Mouse (Mus musculus) ES-E14 (cell line): ENCODE results near the gene Abhd17b. TPM values are rescaled to one million over a fixed set of nuclear protein-coding genes. Genes with fewer than 3 reads are reported as not detected.
A peak's percentile ranks its signal among the peaks of the same experiment; 100 is the strongest.

Source experiments
- DNase-seq: peaks from one replicate; pipeline ENCODE4 v3.0.0-alpha.2; 2013; ENCODE audit warnings: low read depth, low spot score
- H3K27ac ChIP-seq: 2 replicates; pipeline ENCODE4 v1.5.1; 2012; ENCODE audit warnings: low read depth, mild to moderate bottlenecking, low read length, moderate library complexity, mixed read lengths; ENCODE audit not compliant: poor library complexity, insufficient read depth, severe bottlenecking
- H3K36me3 ChIP-seq: 2 replicates; pipeline ENCODE4 v1.6.1; 2012; ENCODE audit warnings: mild to moderate bottlenecking, low read length, moderate library complexity, mixed read lengths; ENCODE audit not compliant: control insufficient read depth, poor library complexity, insufficient read depth, severe bottlenecking
- H3K4me1 ChIP-seq, 2 experiments: fragments of 150-350 bp in 1 of 2; sonication (generic) in 1 of 2; 2 replicates each; pipeline ENCODE4 v1.6.1; 2012; ENCODE audit warnings: low read length in 2 of 2, mild to moderate bottlenecking in 1 of 2, mixed read lengths in 1 of 2; ENCODE audit not compliant: control insufficient read depth in 2 of 2, insufficient read depth in 2 of 2, poor library complexity in 1 of 2
- H3K4me3 ChIP-seq, 2 experiments: fragments of 150-350 bp in 1 of 2; sonication (generic) in 1 of 2; 2 replicates each; pipeline ENCODE4 v1.5.1; 2012; ENCODE audit warnings: low read length in 2 of 2, low read depth in 1 of 2, mild to moderate bottlenecking in 1 of 2, mixed read lengths in 1 of 2; ENCODE audit not compliant: insufficient read depth in 1 of 2, poor library complexity in 1 of 2, severe bottlenecking in 1 of 2
- H3K9ac ChIP-seq: 2 replicates; pipeline ENCODE4 v1.6.1; 2012; ENCODE audit warnings: low read depth, mild to moderate bottlenecking, low read length, mixed read lengths; ENCODE audit not compliant: poor library complexity, insufficient read depth, severe bottlenecking
- H3K9me3 ChIP-seq: fragments of 150-350 bp; sonication (generic); 2 replicates; pipeline ENCODE4 v1.6.1; 2012; ENCODE audit warnings: low read depth, mild to moderate bottlenecking, low read length; ENCODE audit not compliant: control insufficient read depth, insufficient read depth
- CHD2 ChIP-seq: IDR thresholded peaks from 2 replicates; pipeline ENCODE4 v1.6.1; 2014; ENCODE audit warnings: mild to moderate bottlenecking, low read depth, low read length, inconsistent platforms
- HCFC1 ChIP-seq: IDR thresholded peaks from 2 replicates; pipeline ENCODE4 v1.6.1; 2012; ENCODE audit warnings: low read length, inconsistent platforms, borderline replicate concordance; ENCODE audit not compliant: insufficient read depth
- MAFK ChIP-seq: IDR thresholded peaks from 2 replicates; pipeline ENCODE4 v1.6.1; 2014; ENCODE audit warnings: mild to moderate bottlenecking, low read depth, low read length, inconsistent platforms; ENCODE audit not compliant: insufficient read depth
- ZC3H11A ChIP-seq: IDR thresholded peaks from 2 replicates; pipeline ENCODE4 v1.6.1; 2012; ENCODE audit warnings: low read depth, mild to moderate bottlenecking, inconsistent platforms, low read length, borderline replicate concordance
- ZNF384 ChIP-seq: IDR thresholded peaks from 2 replicates; pipeline ENCODE4 v1.6.1; 2012; ENCODE audit warnings: low read depth, low read length, inconsistent platforms
- in situ Hi-C, 2 experiments: fragments of 600-800 bp; cut with MboI; formaldehyde crosslinking; loops; one replicate each; pipeline ENCODE4 v1.15.1; 2025; ENCODE audit warnings: low sequenced_read_pairs in 2 of 2, inconsistent platforms in 1 of 2; ENCODE audit not compliant: unreplicated experiment in 2 of 2
- total RNA-seq: library from RNA; depleted of rRNA; stranded (reverse); fragments of 300-350 nt; gene quantifications from 2 replicates; pipeline ENCODE4 v1.2.3, GENCODE M21; 2012

The Abhd17b gene
- total RNA-seq, 1 experiment = 15.9 TPM

GRCm38 (mm10) chr19:21669650-21670049, 16.7 kb downstream of the Abhd17b start:
- no peak for DNase-seq
- Histone ChIP-seq H3K36me3 (no peaks in the 10 kb centered on the region; the same call in 1 of the 2 replicates), H3K27ac (no peak overlapping the region), H3K4me1 (peaks cover 0 to 2% of the 10 kb centered on the region in 2 experiments; a peak in 2 of 4 replicates), H3K9ac (no peak overlapping the region), H3K4me3 (no peak overlapping the region), H3K9me3 (no peaks in the 10 kb centered on the region)
- TF ChIP-seq MAFK (no peak), HCFC1 (no peak), CHD2 (no peak)
- in situ Hi-C loops = no loop called here

- Histone ChIP-seq H3K9ac (peak overlapping the region; percentile 99), H3K4me1 (peaks cover 0 to 3% of the 10 kb centered on the region in 2 experiments; a peak in 1 of 4 replicates), H3K9me3 (no peaks in the 10 kb centered on the region), H3K27ac (peak overlapping the region; percentile 92), H3K4me3 (peak overlapping the region; percentile 85 to 98), H3K36me3 (peaks cover 2% of the 10 kb centered on the region; the same call in 1 of the 2 replicates)
- in situ Hi-C loops = no loop called here
- DNase-seq = peak; percentile 51
- TF ChIP-seq HCFC1 = no peak
- no peak for TF ChIP-seq ZNF384
- TF ChIP-seq ZC3H11A = no peak
- TF ChIP-seq CHD2 = no peak
- TF ChIP-seq MAFK = no peak
Measured at GRCm38 (mm10) chr19:21674354-21675096, 21.5 kb downstream of the Abhd17b start.

- Histone ChIP-seq H3K4me3 (no peak overlapping the region), H3K27ac (no peak overlapping the region), H3K4me1 (0 out of 4 replicates have a peak, but pooled peaks cover 0 to 6% of the 10 kb centered on the region in 2 experiments), H3K36me3 (peaks cover 6% of the 10 kb centered on the region; the same call in 1 of the 2 replicates), H3K9ac (no peak overlapping the region), H3K9me3 (no peaks in the 10 kb centered on the region)
- no peak for TF ChIP-seq HCFC1
- no peak for TF ChIP-seq CHD2
- no peak for TF ChIP-seq MAFK
- no peak for TF ChIP-seq ZC3H11A
- TF ChIP-seq ZNF384 = no peak
- no peak for DNase-seq
- in situ Hi-C loops = no loop called here
Measured at GRCm38 (mm10) chr19:21680091-21680490, 27.1 kb downstream of the Abhd17b start.

GRCm38 (mm10) chr19:21680986-21681385, 28.0 kb downstream of the Abhd17b start:
- Histone ChIP-seq H3K9ac (no peak overlapping the region), H3K9me3 (no peaks in the 10 kb centered on the region), H3K27ac (no peak overlapping the region), H3K4me1 (0 out of 4 replicates have a peak, but pooled peaks cover 0 to 4% of the 10 kb centered on the region in 2 experiments), H3K4me3 (no peak overlapping the region), H3K36me3 (peaks cover 6% of the 10 kb centered on the region; the same call in 1 of the 2 replicates)
- in situ Hi-C loops = no loop called here
- TF ChIP-seq ZC3H11A (no peak), HCFC1 (no peak), MAFK (no peak), CHD2 (no peak), ZNF384 (no peak)
- no peak for DNase-seq
